Mouse (Mus musculus): ENCODE measurements around the gene Slc44a5.

- TF ChIP-seq POLR2A (IDR thresholded peaks at IDR 0.05; ENCODE audit: control insufficient read depth, low read depth, low read length) (no peak), CTCF (IDR thresholded peaks at IDR 0.05; ENCODE audit: control insufficient read depth, insufficient read depth, insufficient replicate concordance, low read depth, low read length) (no peak)
These were observed 25.1 kb upstream of the Slc44a5 start for GRCm38 (mm10) chr3:153948176-153948575.
